Mouse (Mus musculus): Measurements from ENCODE around the gene Slc25a34.

The Slc25a34 gene

GRCm38 (mm10) chr4:141643118-141643855, 19.7 kb upstream of the Slc25a34 start:
- peak in 1 of 2 experiments; percentile 45 for DNase-seq (ENCODE audit: low spot score in 2 of 2)

GRCm38 (mm10) chr4:141641961-141642811, 18.6 kb upstream of the Slc25a34 start:
- no peak for DNase-seq (ENCODE audit: low spot score in 2 of 2)

- no peak for DNase-seq (ENCODE audit: low spot score in 2 of 2)
These were observed 17.7 kb upstream of the Slc25a34 start for GRCm38 (mm10) chr4:141641353-141641771.

GRCm38 (mm10) chr4:141639474-141639873, 15.9 kb upstream of the Slc25a34 start:
- DNase-seq (ENCODE audit: low spot score in 2 of 2), result no peak

- no peak for DNase-seq (ENCODE audit: low spot score in 2 of 2)
These were observed 13.1 kb upstream of the Slc25a34 start for GRCm38 (mm10) chr4:141636693-141637092.

GRCm38 (mm10) chr4:141635991-141636390, 12.4 kb upstream of the Slc25a34 start:
- no peak for DNase-seq (ENCODE audit: low spot score in 2 of 2)

GRCm38 (mm10) chr4:141632111-141632873, 8.7 kb upstream of the Slc25a34 start:
- no peak for DNase-seq (ENCODE audit: low spot score in 2 of 2)

- DNase-seq (ENCODE audit: low spot score in 2 of 2), result no peak
These were observed 7.6 kb upstream of the Slc25a34 start for GRCm38 (mm10) chr4:141631250-141631649.

- no peak for DNase-seq (ENCODE audit: low spot score in 2 of 2)
These were observed 6.4 kb upstream of the Slc25a34 start for GRCm38 (mm10) chr4:141630021-141630420.

- DNase-seq (ENCODE audit: low spot score in 2 of 2), result no peak
These were observed 5.0 kb upstream of the Slc25a34 start for GRCm38 (mm10) chr4:141628661-141629060.

- no peak for DNase-seq (ENCODE audit: low spot score in 2 of 2)
These were observed 3.9 kb upstream of the Slc25a34 start for GRCm38 (mm10) chr4:141627502-141627901.

- DNase-seq (ENCODE audit: low spot score in 2 of 2), result no peak
These were observed 2.3 kb upstream of the Slc25a34 start for GRCm38 (mm10) chr4:141625774-141626550.

GRCm38 (mm10) chr4:141624983-141625773, 1.6 kb upstream of the Slc25a34 start:
- DNase-seq (ENCODE audit: low spot score in 2 of 2), result no peak

GRCm38 (mm10) chr4:141624134-141624533, 513 bp upstream of the Slc25a34 start:
- no peak for DNase-seq (ENCODE audit: low spot score in 2 of 2)

GRCm38 (mm10) chr4:141623037-141623436, 584 bp downstream of the Slc25a34 start:
- no peak for DNase-seq (ENCODE audit: low spot score in 2 of 2)

- DNase-seq (ENCODE audit: low spot score in 2 of 2), result no peak
These were observed 1.0 kb downstream of the Slc25a34 start for GRCm38 (mm10) chr4:141622580-141622979.

- DNase-seq (ENCODE audit: low spot score in 2 of 2), result no peak
These were observed 1.5 kb downstream of the Slc25a34 start for GRCm38 (mm10) chr4:141622091-141622490.

- DNase-seq (ENCODE audit: low spot score in 2 of 2), result no peak
These were observed 2.3 kb downstream of the Slc25a34 start for GRCm38 (mm10) chr4:141621297-141621696.

- no peak for DNase-seq (ENCODE audit: low spot score in 2 of 2)
These were observed 4.2 kb downstream of the Slc25a34 start for GRCm38 (mm10) chr4:141619299-141619883.

All from right cerebral cortex, postnatal 36 days (tissue).